Mouse (Mus musculus): ENCODE measurements around the gene Aqp2. TPM values are rescaled to one million over a fixed set of nuclear protein-coding genes. Genes with fewer than 3 reads are reported as not detected.

Aqp2 gene
- polyA plus RNA-seq, 1 experiment from 2014 or later: not detected

GRCm38 (mm10) chr15:99619821-99620220, 41.0 kb downstream of the Aqp2 start:
- Histone ChIP-seq H3K9me3 (replicated peaks; ENCODE audit: control insufficient read depth, low read length, poor library complexity, severe bottlenecking) (no peaks in the 10 kb centered on the region), H3K9ac (ENCODE audit: low read depth, low read length) (no peak overlapping the region), H3K27me3 (ENCODE audit: control insufficient read depth, insufficient read depth, low read depth, low read length) (no peaks in the 10 kb centered on the region), H3K27ac (ENCODE audit: low read length) (no peak overlapping the region), H3K4me1 (ENCODE audit: control insufficient read depth, insufficient read depth, low read length) (peaks cover 7% of the 10 kb centered on the region; the same call in 1 of the 2 replicates), H3K4me2 (ENCODE audit: low read length) (no peak overlapping the region), H3K4me3 (ENCODE audit: low read depth, low read length) (no peak overlapping the region), H3K36me3 (ENCODE audit: control insufficient read depth, insufficient read depth, low read length) (no peaks in the 10 kb centered on the region)
- WGBS: 72% methylated on average over 4 of the region's 4 CpGs
- no peak for ATAC-seq

GRCm38 (mm10) chr15:99622063-99622462, 43.2 kb downstream of the Aqp2 start:
- H3K4me1 ChIP-seq (ENCODE audit: control insufficient read depth, insufficient read depth, low read length): no peaks in the 10 kb centered on the region
- 96% methylated on average over 11 of the region's 11 CpGs for WGBS
- H3K9me3 ChIP-seq (replicated peaks; ENCODE audit: control insufficient read depth, low read length, poor library complexity, severe bottlenecking): no peaks in the 10 kb centered on the region
- H3K27me3 ChIP-seq (ENCODE audit: control insufficient read depth, insufficient read depth, low read depth, low read length): no peaks in the 10 kb centered on the region
- no peak overlapping the region for H3K9ac ChIP-seq (ENCODE audit: low read depth, low read length)
- H3K36me3 ChIP-seq (ENCODE audit: control insufficient read depth, insufficient read depth, low read length): peaks cover 6% of the 10 kb centered on the region; the same call in 1 of the 2 replicates
- no peak overlapping the region for H3K27ac ChIP-seq (ENCODE audit: low read length)
- no peak for ATAC-seq
- H3K4me2 ChIP-seq (ENCODE audit: low read length): no peak overlapping the region
- H3K4me3 ChIP-seq (ENCODE audit: low read depth, low read length): no peak overlapping the region

- 0 out of 2 replicates have a peak, but pooled peaks cover 2% of the 10 kb centered on the region for H3K4me1 ChIP-seq (ENCODE audit: control insufficient read depth, insufficient read depth, low read length)
- no peaks in the 10 kb centered on the region for H3K9me3 ChIP-seq (replicated peaks; ENCODE audit: control insufficient read depth, low read length, poor library complexity, severe bottlenecking)
- no peak overlapping the region for H3K4me2 ChIP-seq (ENCODE audit: low read length)
- H3K4me3 ChIP-seq (ENCODE audit: low read depth, low read length): no peak overlapping the region
- no peak for ATAC-seq
- H3K36me3 ChIP-seq (ENCODE audit: control insufficient read depth, insufficient read depth, low read length): peaks cover 7% of the 10 kb centered on the region
- no peak overlapping the region for H3K27ac ChIP-seq (ENCODE audit: low read length)
- no peak overlapping the region for H3K9ac ChIP-seq (ENCODE audit: low read depth, low read length)
- H3K27me3 ChIP-seq (ENCODE audit: control insufficient read depth, insufficient read depth, low read depth, low read length): no peaks in the 10 kb centered on the region
These were observed 52.8 kb downstream of the Aqp2 start for GRCm38 (mm10) chr15:99631618-99632017.

Other genes with a start within 250 kb of the Aqp2 start
- 7.9 and 8.0 TPM in 2 replicates for gene Fmnl3, start 208.6 kb upstream of the Aqp2 start, polyA plus RNA-seq (2015; fragmentation: Nextera tagmentation; extraction: Ambion mirVana)
- 279 and 310 TPM in 2 replicates for gene Tmbim6, start 186.2 kb upstream of the Aqp2 start, polyA plus RNA-seq (2015; fragmentation: Nextera tagmentation; extraction: Ambion mirVana)
- 16.2 and 17.1 TPM in 2 replicates for gene Nckap5l, start 121.3 kb upstream of the Aqp2 start, polyA plus RNA-seq (2015; fragmentation: Nextera tagmentation; extraction: Ambion mirVana)
- gene Bcdin3d, start 104.3 kb upstream of the Aqp2 start, polyA plus RNA-seq (2015; fragmentation: Nextera tagmentation; extraction: Ambion mirVana): 19.0 and 21.6 TPM in 2 replicates
- 50.3 and 65.8 TPM in 2 replicates for gene Faim2, start 50.9 kb upstream of the Aqp2 start, polyA plus RNA-seq (2015; fragmentation: Nextera tagmentation; extraction: Ambion mirVana)
- gene Aqp5, start 11.7 kb downstream of the Aqp2 start, polyA plus RNA-seq (2015; fragmentation: Nextera tagmentation; extraction: Ambion mirVana): 0.97 and 1.1 TPM in 2 replicates
- gene Aqp6, start 22.3 kb downstream of the Aqp2 start, polyA plus RNA-seq (2015; fragmentation: Nextera tagmentation; extraction: Ambion mirVana): 0.15 and 0.28 TPM in 2 replicates
- gene Racgap1, start 72.6 kb downstream of the Aqp2 start, polyA plus RNA-seq (2015; fragmentation: Nextera tagmentation; extraction: Ambion mirVana): 39.0 and 48.9 TPM in 2 replicates
- gene Asic1, start 91.3 kb downstream of the Aqp2 start, polyA plus RNA-seq (2015; fragmentation: Nextera tagmentation; extraction: Ambion mirVana): 47.9 and 53.9 TPM in 2 replicates
- 86.0 and 110 TPM in 2 replicates for gene Smarcd1, start 123.1 kb downstream of the Aqp2 start, polyA plus RNA-seq (2015; fragmentation: Nextera tagmentation; extraction: Ambion mirVana)
- not detected in 2 replicates for gene Gm17349, start 126.4 kb downstream of the Aqp2 start, polyA plus RNA-seq (2015; fragmentation: Nextera tagmentation; extraction: Ambion mirVana)
- 1.4 and 1.7 TPM in 2 replicates for gene Gpd1, start 138.5 kb downstream of the Aqp2 start, polyA plus RNA-seq (2015; fragmentation: Nextera tagmentation; extraction: Ambion mirVana)
- gene Cox14, start 146.6 kb downstream of the Aqp2 start, polyA plus RNA-seq (2015; fragmentation: Nextera tagmentation; extraction: Ambion mirVana): 142 and 164 TPM in 2 replicates
- gene Cers5, start 193.8 kb downstream of the Aqp2 start, polyA plus RNA-seq (2015; fragmentation: Nextera tagmentation; extraction: Ambion mirVana): 79.7 and 83.8 TPM in 2 replicates